Mouse (Mus musculus): ENCODE results near the gene Rtn4.

The Rtn4 gene

GRCm38 (mm10) chr11:29765063-29765462, 72.3 kb downstream of the Rtn4 start:
- no peak for DNase-seq (ENCODE audit: low spot score)

- DNase-seq (ENCODE audit: low spot score) = no peak
These were observed 73.7 kb downstream of the Rtn4 start for GRCm38 (mm10) chr11:29766313-29766982.

GRCm38 (mm10) chr11:29768523-29768922, 75.8 kb downstream of the Rtn4 start:
- no peak for DNase-seq (ENCODE audit: low spot score)

- DNase-seq (ENCODE audit: low spot score) = no peak
These were observed 78.1 kb downstream of the Rtn4 start for GRCm38 (mm10) chr11:29770666-29771400.

- DNase-seq (ENCODE audit: low spot score) = no peak
These were observed 79.5 kb downstream of the Rtn4 start for GRCm38 (mm10) chr11:29772279-29772678.

- DNase-seq (ENCODE audit: low spot score) = no peak
These were observed 81.5 kb downstream of the Rtn4 start for GRCm38 (mm10) chr11:29774296-29774695.

GRCm38 (mm10) chr11:29774760-29775159, 82.0 kb downstream of the Rtn4 start:
- no peak for DNase-seq (ENCODE audit: low spot score)

GRCm38 (mm10) chr11:29777964-29778363, 85.2 kb downstream of the Rtn4 start:
- no peak for DNase-seq (ENCODE audit: low spot score)

- DNase-seq (ENCODE audit: low spot score) = no peak
These were observed 86.2 kb downstream of the Rtn4 start for GRCm38 (mm10) chr11:29778936-29779335.

- DNase-seq (ENCODE audit: low spot score) = no peak
These were observed 86.8 kb downstream of the Rtn4 start for GRCm38 (mm10) chr11:29779409-29780026.

GRCm38 (mm10) chr11:29786583-29787219, 94.0 kb downstream of the Rtn4 start:
- no peak for DNase-seq (ENCODE audit: low spot score)

GRCm38 (mm10) chr11:29787473-29787872, 94.7 kb downstream of the Rtn4 start:
- no peak for DNase-seq (ENCODE audit: low spot score)

GRCm38 (mm10) chr11:29788499-29788898, 95.8 kb downstream of the Rtn4 start:
- DNase-seq (ENCODE audit: low spot score) = no peak

- DNase-seq (ENCODE audit: low spot score) = no peak
These were observed 96.3 kb downstream of the Rtn4 start for GRCm38 (mm10) chr11:29788921-29789638.

- DNase-seq (ENCODE audit: low spot score) = no peak
These were observed 98.0 kb downstream of the Rtn4 start for GRCm38 (mm10) chr11:29790796-29791195.

Measured in ovary, postnatal 14 days (tissue).